Mouse (Mus musculus): ENCODE results near the gene Ginm1. TPM values are rescaled to one million over a fixed set of nuclear protein-coding genes. Genes with fewer than 3 reads are reported as not detected.

Gene Ginm1
- polyA plus RNA-seq, 1 experiment: 53.7 TPM

- Histone ChIP-seq H3K4me3 (ENCODE audit: insufficient read depth, low read length) (no peak overlapping the region), H3K27ac (ENCODE audit: insufficient read depth, low read depth, low read length) (no peak overlapping the region), H3K4me1 (ENCODE audit: control insufficient read depth, insufficient read depth, low read length) (peaks cover 3% of the 10 kb centered on the region; the same call in 1 of the 2 replicates)
- TF ChIP-seq POLR2A (IDR thresholded peaks at IDR 0.05; ENCODE audit: borderline replicate concordance, low read depth, low read length): no peak
- no peak for TF ChIP-seq CTCF (IDR thresholded peaks at IDR 0.05; ENCODE audit: low read depth, low read length)
Observed at GRCm38 (mm10) chr10:7737122-7737521, 55.5 kb downstream of the Ginm1 start.

- H3K4me3 ChIP-seq (ENCODE audit: insufficient read depth, low read length): no peak overlapping the region
- H3K27ac ChIP-seq (ENCODE audit: insufficient read depth, low read depth, low read length): no peak overlapping the region
- peaks cover 11% of the 10 kb centered on the region for H3K4me1 ChIP-seq (ENCODE audit: control insufficient read depth, insufficient read depth, low read length)
- no peak for TF ChIP-seq POLR2A (IDR thresholded peaks at IDR 0.05; ENCODE audit: borderline replicate concordance, low read depth, low read length)
- TF ChIP-seq CTCF (IDR thresholded peaks at IDR 0.05; ENCODE audit: low read depth, low read length): no peak
Observed at GRCm38 (mm10) chr10:7731582-7731981, 61.0 kb downstream of the Ginm1 start.

GRCm38 (mm10) chr10:7727011-7727410 lies 65.6 kb downstream of the Ginm1 start:
- no peak overlapping the region for H3K27ac ChIP-seq (ENCODE audit: insufficient read depth, low read depth, low read length)
- TF ChIP-seq CTCF (IDR thresholded peaks at IDR 0.05; ENCODE audit: low read depth, low read length) (no peak), POLR2A (IDR thresholded peaks at IDR 0.05; ENCODE audit: borderline replicate concordance, low read depth, low read length) (no peak)
- H3K4me1 ChIP-seq (ENCODE audit: control insufficient read depth, insufficient read depth, low read length): peaks cover 13% of the 10 kb centered on the region
- H3K4me3 ChIP-seq (ENCODE audit: insufficient read depth, low read length): peak overlapping the region; percentile 72

GRCm38 (mm10) chr10:7726501-7726812 lies 66.2 kb downstream of the Ginm1 start:
- Histone ChIP-seq H3K27ac (ENCODE audit: insufficient read depth, low read depth, low read length) (peak overlapping the region; percentile 69), H3K4me3 (ENCODE audit: insufficient read depth, low read length) (peak overlapping the region; percentile 72), H3K4me1 (ENCODE audit: control insufficient read depth, insufficient read depth, low read length) (peaks cover 13% of the 10 kb centered on the region)
- TF ChIP-seq POLR2A (IDR thresholded peaks at IDR 0.05; ENCODE audit: borderline replicate concordance, low read depth, low read length): no peak
- 0 out of 2 replicates have a peak, but pooled peaks have one; percentile 9 for TF ChIP-seq CTCF (IDR thresholded peaks at IDR 0.05; ENCODE audit: low read depth, low read length)

- no peak for TF ChIP-seq CTCF (IDR thresholded peaks at IDR 0.05; ENCODE audit: low read depth, low read length)
- no peak for TF ChIP-seq POLR2A (IDR thresholded peaks at IDR 0.05; ENCODE audit: borderline replicate concordance, low read depth, low read length)
- Histone ChIP-seq H3K4me3 (ENCODE audit: insufficient read depth, low read length) (peak within 1 kb of the TSS; percentile 72), H3K4me1 (ENCODE audit: control insufficient read depth, insufficient read depth, low read length) (peaks cover 11% of the 10 kb centered on the region), H3K27ac (ENCODE audit: insufficient read depth, low read depth, low read length) (peak within 1 kb of the TSS; percentile 69)
Observed at GRCm38 (mm10) chr10:7725751-7726500, 66.7 kb downstream of the Ginm1 start, which contains the start of gene Katna1. Katna1 (plus strand) TSS chr10:7726000.

Other genes with a start within 250 kb of the Ginm1 start
- 2.9 and 3.8 TPM in 2 replicates for gene Lrp11, start 203.0 kb downstream of the Ginm1 start, polyA plus RNA-seq (2012; ENCODE audit: insufficient read depth, insufficient read length, missing spikeins)
- gene Nup43, start 125.3 kb downstream of the Ginm1 start, polyA plus RNA-seq (2012; ENCODE audit: insufficient read depth, insufficient read length, missing spikeins): 7.1 and 7.6 TPM in 2 replicates
- 44.5 and 49.0 TPM in 2 replicates for gene Pcmt1, start 111.7 kb downstream of the Ginm1 start, polyA plus RNA-seq (2012; ENCODE audit: insufficient read depth, insufficient read length, missing spikeins)
- gene Lats1, start 111.6 kb downstream of the Ginm1 start, polyA plus RNA-seq (2012; ENCODE audit: insufficient read depth, insufficient read length, missing spikeins): 16.1 and 18.9 TPM in 2 replicates
- 51.3 and 51.9 TPM in 2 replicates for gene Katna1, start 66.8 kb downstream of the Ginm1 start, polyA plus RNA-seq (2012; ENCODE audit: insufficient read depth, insufficient read length, missing spikeins)
- gene Ppil4, start 67 bp upstream of the Ginm1 start, polyA plus RNA-seq (2012; ENCODE audit: insufficient read depth, insufficient read length, missing spikeins): 30.2 and 31.5 TPM in 2 replicates
- 27.6 and 29.5 TPM in 2 replicates for gene Zc3h12d, start 39.6 kb upstream of the Ginm1 start, polyA plus RNA-seq (2012; ENCODE audit: insufficient read depth, insufficient read length, missing spikeins)
- 127 and 142 TPM in 2 replicates for gene Tab2, start 163.4 kb upstream of the Ginm1 start, polyA plus RNA-seq (2012; ENCODE audit: insufficient read depth, insufficient read length, missing spikeins)

Measured in bone marrow macrophage, adult 2 months (primary cell).